Mouse (Mus musculus) myocyte (in vitro differentiated cells): ENCODE measurements around the gene Mc3r. TPM values are rescaled to one million over a fixed set of nuclear protein-coding genes. Genes with fewer than 3 reads are reported as not detected.

Source experiments
- H3K27me3 ChIP-seq: one replicate; pipeline ENCODE4 v1.6.1; 2011; ENCODE audit not compliant: control insufficient read depth, insufficient read depth, insufficient read length
- H3K36me3 ChIP-seq: one replicate; pipeline ENCODE4 v1.6.1; 2011; ENCODE audit not compliant: control insufficient read depth, insufficient read depth
- H3K4me2 ChIP-seq: one replicate; pipeline ENCODE4 v1.6.1; 2011; ENCODE audit warnings: low read depth, control low read depth
- H3K4me3 ChIP-seq: one replicate; pipeline ENCODE4 v1.5.1; 2011; ENCODE audit warnings: mild to moderate bottlenecking, control low read depth, moderate library complexity
- H3K79me2 ChIP-seq: one replicate; pipeline ENCODE4 v1.6.1; 2011; ENCODE audit not compliant: control insufficient read depth, insufficient read depth
- H3ac ChIP-seq: one replicate; pipeline ENCODE4 v1.6.1; 2011; ENCODE audit not compliant: control insufficient read depth, insufficient read length
- CEBPB ChIP-seq: IDR thresholded peaks from 2 replicates; pipeline ENCODE4 v1.6.1; 2011; ENCODE audit warnings: mild to moderate bottlenecking, moderate library complexity; ENCODE audit not compliant: poor library complexity, insufficient read depth, severe bottlenecking
- E2F4 ChIP-seq: IDR thresholded peaks from one replicate; pipeline ENCODE4 v1.6.1; 2011; ENCODE audit warnings: mild to moderate bottlenecking, control low read depth, moderate library complexity; ENCODE audit not compliant: insufficient read depth
- MAX ChIP-seq: IDR thresholded peaks from one replicate; pipeline ENCODE4 v1.6.1; 2011; ENCODE audit warnings: low read depth, mild to moderate bottlenecking, control low read depth
- MYOD1 ChIP-seq, 3 experiments: IDR thresholded peaks; one replicate each; pipeline ENCODE4 v1.6.1; 2011; ENCODE audit warnings: control low read depth in 2 of 3, low read depth in 2 of 3, mild to moderate bottlenecking in 2 of 3, moderate library complexity in 1 of 3; ENCODE audit not compliant: insufficient read length in 2 of 3, control insufficient read depth in 1 of 3
- MYOG ChIP-seq, 3 experiments: IDR thresholded peaks; one replicate each; pipeline ENCODE4 v1.6.1; 2011; ENCODE audit warnings: control low read depth in 2 of 3, low read depth in 2 of 3, mild to moderate bottlenecking in 2 of 3; ENCODE audit not compliant: insufficient read length in 2 of 3, control insufficient read depth in 1 of 3, insufficient read depth in 1 of 3
- POLR2A ChIP-seq: IDR thresholded peaks from one replicate; pipeline ENCODE4 v1.6.1; 2011; ENCODE audit warnings: low read depth, mild to moderate bottlenecking, control low read depth, moderate library complexity; ENCODE audit not compliant: insufficient read length
- POLR2AphosphoS2 ChIP-seq: IDR thresholded peaks from one replicate; pipeline ENCODE4 v1.6.1; 2011; ENCODE audit warnings: low read depth, control low read depth; ENCODE audit not compliant: insufficient read length
- REST ChIP-seq: IDR thresholded peaks from one replicate; pipeline ENCODE4 v1.6.1; 2011; ENCODE audit warnings: mild to moderate bottlenecking, control low read depth, moderate library complexity; ENCODE audit not compliant: insufficient read depth, insufficient read length
- SRF ChIP-seq: IDR thresholded peaks from one replicate; pipeline ENCODE4 v1.6.1; 2011; ENCODE audit warnings: low read depth; ENCODE audit not compliant: control insufficient read depth, insufficient read length
- TCF12 ChIP-seq: IDR thresholded peaks from one replicate; pipeline ENCODE4 v1.6.1; 2011; ENCODE audit warnings: mild to moderate bottlenecking, control low read depth; ENCODE audit not compliant: poor library complexity, insufficient read depth, severe bottlenecking
- TCF3 ChIP-seq: IDR thresholded peaks from one replicate; pipeline ENCODE4 v1.6.1; 2011; ENCODE audit warnings: low read depth, control low read depth; ENCODE audit not compliant: insufficient read length
- USF1 ChIP-seq: IDR thresholded peaks from one replicate; pipeline ENCODE4 v1.6.1; 2011; ENCODE audit warnings: low read depth, mild to moderate bottlenecking, control low read depth, moderate library complexity
- polyA plus RNA-seq: library from polyadenylated mRNA; unstranded; fragments of >200 nt; fragmentation: generic; extraction: Trizol; gene quantifications from one replicate; pipeline ENCODE4 v1.2.1, GENCODE M21; 2012; ENCODE audit warnings: missing spikeins

The Mc3r gene
- polyA plus RNA-seq, 1 experiment = not detected

GRCm38 (mm10) chr2:172270485-172270944, 22.2 kb downstream of the Mc3r start:
- H3K4me2 ChIP-seq = no peak overlapping the region
- no peak overlapping the region for H3K4me3 ChIP-seq
- TF ChIP-seq TCF3 = no peak
- no peak for TF ChIP-seq TCF12
- TF ChIP-seq REST = no peak
- no peak for TF ChIP-seq POLR2A
- TF ChIP-seq MYOG (IDR thresholded peaks at IDR 0.05; ENCODE audit: control insufficient read depth in 1 of 3, insufficient read depth in 1 of 3, insufficient read length in 2 of 3, low read depth in 2 of 3) = no peak
- no peak for TF ChIP-seq POLR2AphosphoS2
- no peak for TF ChIP-seq USF1
- no peak for TF ChIP-seq E2F4
- no peaks in the 10 kb centered on the region for H3K36me3 ChIP-seq
- no peaks in the 10 kb centered on the region for H3K79me2 ChIP-seq
- H3ac ChIP-seq = no peak overlapping the region
- no peaks in the 10 kb centered on the region for H3K27me3 ChIP-seq

GRCm38 (mm10) chr2:172270974-172271697, 22.8 kb downstream of the Mc3r start:
- Histone ChIP-seq H3K36me3 (no peaks in the 10 kb centered on the region), H3K79me2 (no peaks in the 10 kb centered on the region), H3K27me3 (no peaks in the 10 kb centered on the region), H3ac (no peak overlapping the region), H3K4me2 (no peak overlapping the region), H3K4me3 (no peak overlapping the region)
- TF ChIP-seq POLR2A (no peak), SRF (no peak), REST (no peak), MAX (no peak), TCF12 (no peak), MYOG (IDR thresholded peaks at IDR 0.05; ENCODE audit: control insufficient read depth in 1 of 3, insufficient read depth in 1 of 3, insufficient read length in 2 of 3, low read depth in 2 of 3) (no peak), POLR2AphosphoS2 (no peak), MYOD1 (IDR thresholded peaks at IDR 0.05; ENCODE audit: control insufficient read depth in 1 of 3, insufficient read length in 2 of 3, low read depth in 2 of 3) (no peak), USF1 (no peak), TCF3 (no peak), CEBPB (no peak)

- H3ac ChIP-seq = no peak overlapping the region
- TF ChIP-seq TCF12 (no peak), REST (no peak), POLR2AphosphoS2 (no peak), MYOG (IDR thresholded peaks at IDR 0.05; ENCODE audit: control insufficient read depth in 1 of 3, insufficient read depth in 1 of 3, insufficient read length in 2 of 3, low read depth in 2 of 3) (no peak), USF1 (no peak), MAX (no peak), SRF (no peak), TCF3 (no peak), CEBPB (no peak), MYOD1 (IDR thresholded peaks at IDR 0.05; ENCODE audit: control insufficient read depth in 1 of 3, insufficient read length in 2 of 3, low read depth in 2 of 3) (no peak)
Measured at GRCm38 (mm10) chr2:172274662-172275061, 26.4 kb downstream of the Mc3r start.

GRCm38 (mm10) chr2:172276155-172276554, 27.9 kb downstream of the Mc3r start:
- no peak overlapping the region for H3ac ChIP-seq
- no peaks in the 10 kb centered on the region for H3K36me3 ChIP-seq
- no peaks in the 10 kb centered on the region for H3K79me2 ChIP-seq
- no peaks in the 10 kb centered on the region for H3K27me3 ChIP-seq
- TF ChIP-seq E2F4 (no peak), MAX (no peak), REST (no peak), POLR2A (no peak), POLR2AphosphoS2 (no peak), TCF12 (no peak), TCF3 (no peak), USF1 (no peak), MYOD1 (IDR thresholded peaks at IDR 0.05; ENCODE audit: control insufficient read depth in 1 of 3, insufficient read length in 2 of 3, low read depth in 2 of 3) (peak in 2 of 3 experiments; percentile 68 to 75), CEBPB (no peak), MYOG (IDR thresholded peaks at IDR 0.05; ENCODE audit: control insufficient read depth in 1 of 3, insufficient read depth in 1 of 3, insufficient read length in 2 of 3, low read depth in 2 of 3) (peak in 1 of 3 experiments; percentile 63), SRF (no peak)
- peak overlapping the region; percentile 14 for H3K4me2 ChIP-seq
- no peak overlapping the region for H3K4me3 ChIP-seq

More at GRCm38 (mm10) chr2:172274662-172275061, 26.4 kb downstream of the Mc3r start:
- Histone ChIP-seq H3K27me3 (no peaks in the 10 kb centered on the region), H3K36me3 (no peaks in the 10 kb centered on the region), H3K4me2 (no peak overlapping the region), H3K4me3 (no peak overlapping the region), H3K79me2 (no peaks in the 10 kb centered on the region)

- Histone ChIP-seq H3K36me3 (no peaks in the 10 kb centered on the region), H3ac (no peak overlapping the region), H3K4me3 (no peak overlapping the region), H3K4me2 (no peak overlapping the region), H3K79me2 (no peaks in the 10 kb centered on the region), H3K27me3 (no peaks in the 10 kb centered on the region)
- TF ChIP-seq CEBPB (no peak), REST (no peak), E2F4 (no peak), TCF3 (no peak), POLR2A (no peak), POLR2AphosphoS2 (no peak), TCF12 (no peak), MYOG (IDR thresholded peaks at IDR 0.05; ENCODE audit: control insufficient read depth in 1 of 3, insufficient read depth in 1 of 3, insufficient read length in 2 of 3, low read depth in 2 of 3) (no peak), MYOD1 (IDR thresholded peaks at IDR 0.05; ENCODE audit: control insufficient read depth in 1 of 3, insufficient read length in 2 of 3, low read depth in 2 of 3) (no peak), MAX (no peak), USF1 (no peak), SRF (no peak)
Measured at GRCm38 (mm10) chr2:172278979-172279378, 30.7 kb downstream of the Mc3r start.
